Mouse (Mus musculus): ENCODE measurements around the gene Gpr180. TPM values are rescaled to one million over a fixed set of nuclear protein-coding genes. Genes with fewer than 3 reads are reported as not detected.
"Not testable (repeated sequence)": the region's sequence is repeated elsewhere in the genome, so short reads cannot be mapped to it uniquely, and the experiment has no call there.

The Gpr180 gene
- total RNA-seq, 2 experiments from 2014 or later = 26.4 to 26.5 TPM

DNA sequence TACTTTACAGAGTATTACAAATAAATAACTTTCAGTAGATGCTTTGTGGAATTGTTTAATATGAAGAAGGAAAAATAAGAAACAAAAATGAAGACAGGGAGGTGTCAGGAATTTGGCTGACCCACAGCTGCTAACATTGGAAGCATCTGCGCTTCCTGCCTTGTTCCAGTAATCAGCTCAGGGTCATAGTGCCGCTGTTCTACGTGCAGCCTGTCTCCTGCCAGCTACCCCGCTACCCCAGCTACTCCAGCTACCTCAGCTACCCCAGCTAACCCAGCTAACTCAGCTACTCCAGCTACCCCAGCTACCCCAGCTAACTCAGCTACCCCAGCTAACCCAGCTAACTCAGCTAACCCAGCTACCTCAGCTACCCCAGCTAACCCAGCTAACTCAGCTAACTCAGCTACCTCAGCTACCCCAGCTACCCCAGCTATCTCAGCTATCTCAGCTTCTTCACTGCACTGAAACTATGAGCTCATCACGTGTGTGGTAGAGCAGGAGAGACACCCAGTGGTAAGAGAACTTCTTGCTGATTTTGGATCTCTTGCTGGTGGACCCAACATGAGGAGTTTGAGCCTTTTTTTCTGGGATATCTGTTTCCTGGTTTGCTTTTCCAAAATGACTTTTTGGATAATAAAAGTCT, 14.8 kb downstream of the Gpr180 start:
- DNase-seq (ENCODE audit: low spot score in 2 of 2) = peak in 1 of 2 experiments; percentile 39

GRCm38 (mm10) chr14:118152294-118152651, 15.3 kb downstream of the Gpr180 start:
- DNase-seq (ENCODE audit: low spot score in 2 of 2) = no peak

- not testable (repeated sequence) for DNase-seq (ENCODE audit: low spot score in 2 of 2)
Measured at GRCm38 (mm10) chr14:118156056-118156455, 19.1 kb downstream of the Gpr180 start.

DNA sequence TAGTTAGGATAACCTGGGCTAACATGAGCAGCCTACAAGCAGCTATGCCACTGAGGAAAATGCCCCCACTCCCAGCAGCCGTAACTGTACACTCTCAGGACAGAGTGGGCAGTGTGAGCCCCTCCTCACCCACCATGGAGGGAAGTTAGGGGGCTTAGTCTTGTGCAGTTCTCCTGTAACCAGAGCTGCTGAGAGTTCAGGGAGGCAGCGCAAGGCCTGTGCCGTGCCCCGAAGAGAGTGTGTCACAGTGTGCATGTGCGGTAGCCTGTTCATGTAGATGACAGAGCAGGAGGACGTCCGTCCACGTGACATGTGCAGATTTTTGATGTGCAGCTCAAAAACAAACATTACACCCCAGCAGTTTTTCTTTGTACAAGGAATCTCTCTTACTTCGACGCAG, 19.8 kb downstream of the Gpr180 start:
- DNase-seq (ENCODE audit: low spot score in 2 of 2) = no peak

DNA sequence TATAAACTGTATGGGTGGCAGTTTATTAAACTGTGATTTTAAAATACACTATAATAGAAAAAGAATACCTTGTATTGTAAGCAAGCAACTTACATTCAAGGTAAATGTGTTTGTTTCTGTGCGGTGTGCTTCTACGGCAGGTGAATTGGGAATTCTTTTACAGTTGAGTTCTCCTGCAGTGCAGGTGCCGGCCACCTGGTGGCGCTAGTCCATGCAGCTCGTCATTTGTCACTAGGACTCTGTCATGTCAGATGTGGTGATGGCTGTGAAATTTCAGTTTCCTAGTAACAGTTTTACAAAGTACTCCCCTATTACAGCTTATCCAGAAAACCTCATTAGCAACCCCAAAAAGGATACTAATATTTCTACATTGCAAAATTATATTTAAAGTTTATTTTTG, 20.2 kb downstream of the Gpr180 start:
- DNase-seq (ENCODE audit: low spot score in 2 of 2) = peak; percentile 52 to 69

DNA sequence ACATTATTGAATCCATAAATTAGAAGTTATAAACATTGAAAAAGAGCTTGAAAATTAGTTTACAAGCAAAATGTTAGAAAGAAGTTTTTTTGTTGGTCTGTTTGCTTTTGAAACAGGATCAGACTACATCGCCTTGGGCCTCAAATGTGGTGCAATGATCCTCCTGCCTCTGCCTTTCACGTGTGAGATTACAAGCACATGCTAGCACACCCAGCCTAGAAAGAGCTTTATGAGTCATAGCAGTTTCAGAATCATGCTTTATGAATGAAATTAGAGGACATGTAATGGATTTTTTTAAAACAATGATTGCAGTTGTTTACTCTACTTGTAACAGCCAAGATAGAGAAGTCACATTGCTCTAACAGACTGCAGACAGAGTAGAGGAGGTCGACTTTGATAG, 24.8 kb downstream of the Gpr180 start:
- DNase-seq (ENCODE audit: low spot score in 2 of 2) = no peak

DNA sequence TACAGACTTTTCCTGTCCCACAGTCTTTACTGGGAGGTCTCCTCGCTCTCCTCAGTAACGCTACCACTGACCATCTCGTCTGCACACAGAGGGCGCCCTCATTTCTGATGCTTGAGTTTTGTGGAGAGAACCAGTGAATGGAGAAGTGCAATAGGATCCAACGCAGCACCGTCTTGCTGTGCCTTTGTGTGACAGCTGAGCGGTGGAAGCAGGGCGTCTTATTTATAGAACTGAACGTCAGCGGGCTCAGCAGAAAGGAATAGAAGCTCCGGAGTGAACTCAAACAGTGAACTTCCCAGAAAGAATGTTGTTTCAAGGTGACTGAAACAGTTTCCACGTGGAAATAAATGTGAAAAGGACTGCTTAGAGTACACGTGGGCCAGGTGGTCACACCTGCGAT, 25.7 kb downstream of the Gpr180 start:
- DNase-seq (ENCODE audit: low spot score in 2 of 2) = peak in 1 of 2 experiments; percentile 20

DNA sequence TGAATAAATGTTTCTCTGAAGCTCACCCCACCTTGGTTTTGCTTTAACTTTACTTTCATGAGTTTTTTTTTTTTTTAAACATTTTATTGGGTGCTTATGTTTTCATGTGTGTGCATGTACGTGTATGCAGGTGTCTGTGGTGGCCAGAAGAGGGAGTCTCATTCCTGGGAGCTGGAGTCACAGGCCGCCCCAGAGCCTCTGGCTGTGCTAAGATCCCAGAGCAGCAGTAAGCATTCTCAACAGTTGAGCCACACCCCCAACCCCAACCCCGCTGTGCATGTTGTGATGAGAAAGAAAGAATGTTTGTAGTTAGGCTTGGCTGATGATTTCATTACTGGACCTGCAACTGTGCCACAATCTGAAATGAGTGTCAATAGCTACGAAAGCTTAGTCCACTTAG, 31.8 kb downstream of the Gpr180 start:
- no peak for DNase-seq (ENCODE audit: low spot score in 2 of 2)

- DNase-seq (ENCODE audit: low spot score in 2 of 2) = no peak
Measured at GRCm38 (mm10) chr14:118173590-118174203, 36.7 kb downstream of the Gpr180 start.

- DNase-seq (ENCODE audit: low spot score in 2 of 2) = no peak
Measured at GRCm38 (mm10) chr14:118175071-118175693, 38.2 kb downstream of the Gpr180 start.

DNA sequence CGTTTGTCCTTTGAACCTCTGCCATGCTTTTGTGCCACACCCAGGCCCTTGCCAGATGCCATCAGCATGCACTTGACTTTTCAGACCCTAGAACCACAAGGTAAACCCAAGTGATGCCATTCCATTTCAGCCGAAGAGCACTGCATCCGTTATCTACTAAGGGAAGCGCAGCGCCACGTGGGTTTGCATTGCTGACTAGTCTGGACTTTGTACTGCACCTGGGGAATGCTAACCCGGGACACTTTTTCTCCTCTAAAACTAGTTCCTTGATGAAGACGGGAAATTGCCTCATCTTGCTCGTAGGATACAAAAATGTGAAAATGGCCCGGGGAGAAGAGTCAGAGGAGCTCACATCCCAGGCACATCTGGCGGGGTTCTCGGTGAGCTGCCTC, 38.7 kb downstream of the Gpr180 start:
- no peak for DNase-seq (ENCODE audit: low spot score in 2 of 2)

GRCm38 (mm10) chr14:118179251-118179650, 42.3 kb downstream of the Gpr180 start:
- no peak for DNase-seq (ENCODE audit: low spot score in 2 of 2)

GRCm38 (mm10) chr14:118179701-118180100, 42.7 kb downstream of the Gpr180 start:
- no peak for DNase-seq (ENCODE audit: low spot score in 2 of 2)

DNA sequence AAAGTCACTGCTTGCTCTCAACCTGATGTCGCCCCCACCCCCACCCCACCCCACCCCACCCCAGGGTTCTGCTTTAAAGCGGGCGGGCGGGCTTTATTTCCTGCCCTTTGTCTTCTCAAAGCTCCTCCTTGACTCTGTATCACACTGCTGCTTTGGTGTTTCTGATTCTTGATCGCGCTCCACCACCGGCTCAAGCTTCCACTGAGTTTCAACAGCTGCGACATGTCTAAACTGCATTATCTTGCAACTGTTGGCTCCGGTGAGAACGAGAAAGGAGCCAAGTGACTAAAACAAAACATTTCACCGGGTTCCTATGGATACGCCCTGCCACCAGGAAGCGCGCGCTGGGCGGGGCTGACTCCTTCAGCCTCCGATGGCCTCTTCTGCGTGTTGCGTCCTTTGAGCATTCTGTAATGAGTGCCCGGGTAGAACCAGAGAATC, 43.2 kb downstream of the Gpr180 start:
- DNase-seq (ENCODE audit: low spot score in 2 of 2) = peak in 1 of 2 experiments; percentile 14

GRCm38 (mm10) chr14:118180711-118181177, 43.8 kb downstream of the Gpr180 start:
- peak in 1 of 2 experiments; percentile 38 for DNase-seq (ENCODE audit: low spot score in 2 of 2)

DNA sequence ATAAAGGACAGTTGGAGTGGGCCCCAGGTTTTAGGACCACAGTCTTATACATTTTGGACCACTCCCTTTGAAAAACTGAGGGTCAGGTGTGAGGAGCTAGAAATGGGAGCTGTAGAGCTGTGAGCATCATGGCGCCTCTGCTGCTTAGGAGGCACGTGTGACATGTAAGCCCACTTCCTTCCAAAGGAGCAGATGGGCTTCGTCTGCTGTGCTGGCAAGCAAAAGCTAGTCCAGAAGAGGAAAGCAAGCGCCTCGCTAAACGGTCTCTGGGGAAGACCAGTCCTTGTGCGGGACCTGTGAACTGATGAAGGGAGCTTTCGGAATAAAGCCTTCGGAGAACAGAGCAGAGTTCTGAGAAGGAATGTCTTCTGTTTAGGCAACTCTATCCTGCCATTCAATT, 54.5 kb downstream of the Gpr180 start:
- peak in 1 of 2 experiments; percentile 40 for DNase-seq (ENCODE audit: low spot score in 2 of 2)

DNA sequence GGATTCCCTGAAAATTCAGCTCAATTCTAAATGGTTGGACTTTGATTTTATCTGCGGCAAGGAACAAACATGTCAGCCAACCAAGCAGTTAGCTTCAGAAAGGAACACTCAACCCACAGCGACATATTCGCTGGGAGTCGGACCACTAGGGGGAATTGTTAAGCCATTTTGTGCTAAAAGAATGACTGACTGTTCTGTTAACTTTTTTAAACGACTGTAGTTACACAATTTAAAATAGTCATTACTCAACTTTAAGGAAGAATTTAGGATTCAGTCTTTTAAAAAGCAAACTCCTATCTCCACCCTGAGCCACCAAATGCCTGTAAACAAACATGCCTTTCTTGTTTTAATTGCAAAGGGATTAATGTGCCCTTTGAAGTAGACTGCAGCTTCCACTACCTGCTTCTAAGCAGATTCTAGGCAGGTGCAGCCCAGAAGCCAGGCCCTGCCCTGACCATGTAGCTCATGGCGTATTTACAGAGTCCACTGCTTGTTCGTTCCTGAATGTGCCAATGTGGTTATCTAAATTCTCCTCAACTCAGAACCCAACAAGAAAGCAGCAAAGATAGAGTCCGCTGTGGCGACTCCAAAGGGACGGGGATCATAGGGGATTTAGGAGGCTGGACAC, 56.2 kb downstream of the Gpr180 start:
- no peak for DNase-seq (ENCODE audit: low spot score in 2 of 2)

GRCm38 (mm10) chr14:118193663-118194062, 56.7 kb downstream of the Gpr180 start:
- DNase-seq (ENCODE audit: low spot score in 2 of 2) = no peak

DNA sequence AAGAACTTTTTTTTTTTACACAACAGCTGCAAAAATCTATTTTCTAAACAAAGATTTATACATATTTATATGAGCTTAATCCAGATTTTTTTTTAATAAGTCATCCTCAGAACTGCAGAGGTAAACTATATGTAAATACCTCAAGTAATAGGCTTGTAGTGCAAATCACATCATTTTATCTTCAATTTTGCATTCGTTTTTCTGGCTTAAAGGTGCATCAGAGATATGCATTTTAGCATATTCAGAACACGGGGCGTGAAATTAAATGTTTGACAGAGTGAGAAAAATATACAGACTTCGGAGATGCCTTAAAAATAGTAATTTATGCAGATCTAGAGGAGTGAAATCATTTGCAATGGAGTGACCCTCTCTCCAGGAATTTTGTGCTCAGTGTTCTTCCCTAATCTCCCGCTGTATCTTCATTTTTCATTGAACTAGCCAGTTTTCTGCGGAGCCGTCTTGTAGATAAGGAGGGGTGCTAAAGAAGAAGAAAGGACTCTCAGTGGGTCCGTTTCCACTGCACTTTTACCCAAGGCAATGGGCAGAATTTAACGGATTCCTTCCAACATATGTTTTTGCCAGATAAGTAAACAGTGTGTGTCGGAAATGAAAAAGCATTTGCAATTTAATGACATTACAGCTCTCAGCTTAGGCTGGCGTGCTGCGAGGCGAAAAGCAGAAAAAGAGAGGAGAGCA, 57.4 kb downstream of the Gpr180 start:
- DNase-seq (ENCODE audit: low spot score in 2 of 2) = no peak

- DNase-seq (ENCODE audit: low spot score in 2 of 2) = no peak
Measured at GRCm38 (mm10) chr14:118197063-118197462, 60.1 kb downstream of the Gpr180 start.

GRCm38 (mm10) chr14:118200731-118201130, 63.8 kb downstream of the Gpr180 start:
- no peak for DNase-seq (ENCODE audit: low spot score in 2 of 2)
